Mouse (Mus musculus): ENCODE measurements around the gene Arhgef3.

The Arhgef3 gene

DNA sequence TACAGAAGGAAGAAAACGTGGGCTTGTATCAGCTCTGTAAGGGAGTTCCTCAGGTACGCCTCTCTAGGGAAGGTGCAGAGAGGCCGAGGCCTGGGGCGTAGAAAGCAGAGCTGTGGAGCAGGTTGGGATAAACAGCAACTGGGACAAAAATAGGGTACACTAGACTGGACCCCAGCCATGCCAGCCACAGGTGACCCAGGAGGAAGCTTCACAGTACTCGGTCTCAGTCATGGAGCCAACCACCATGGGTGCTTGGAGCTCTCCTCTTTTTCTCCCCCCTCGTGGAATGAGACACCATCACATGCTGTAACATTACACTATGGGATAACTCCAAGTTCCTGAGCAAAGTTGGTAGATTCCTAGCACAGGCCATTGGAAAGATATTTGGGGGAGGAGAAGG lies 201.0 kb downstream of the Arhgef3 start:
- DNase-seq (ENCODE audit: low spot score) = no peak

- no peak for DNase-seq (ENCODE audit: low spot score)
Observed at GRCm38 (mm10) chr14:27317146-27317545, 202.4 kb downstream of the Arhgef3 start.

- DNase-seq (ENCODE audit: low spot score) = no peak
Observed at GRCm38 (mm10) chr14:27319386-27319785, 204.7 kb downstream of the Arhgef3 start.

GRCm38 (mm10) chr14:27322041-27322440 lies 207.3 kb downstream of the Arhgef3 start:
- DNase-seq (ENCODE audit: low spot score) = no peak

GRCm38 (mm10) chr14:27324689-27325088 lies 210.0 kb downstream of the Arhgef3 start:
- DNase-seq (ENCODE audit: low spot score) = no peak

GRCm38 (mm10) chr14:27325537-27325936 lies 210.8 kb downstream of the Arhgef3 start:
- DNase-seq (ENCODE audit: low spot score) = no peak

- DNase-seq (ENCODE audit: low spot score) = no peak
Observed at GRCm38 (mm10) chr14:27327862-27328261, 213.2 kb downstream of the Arhgef3 start.

DNA sequence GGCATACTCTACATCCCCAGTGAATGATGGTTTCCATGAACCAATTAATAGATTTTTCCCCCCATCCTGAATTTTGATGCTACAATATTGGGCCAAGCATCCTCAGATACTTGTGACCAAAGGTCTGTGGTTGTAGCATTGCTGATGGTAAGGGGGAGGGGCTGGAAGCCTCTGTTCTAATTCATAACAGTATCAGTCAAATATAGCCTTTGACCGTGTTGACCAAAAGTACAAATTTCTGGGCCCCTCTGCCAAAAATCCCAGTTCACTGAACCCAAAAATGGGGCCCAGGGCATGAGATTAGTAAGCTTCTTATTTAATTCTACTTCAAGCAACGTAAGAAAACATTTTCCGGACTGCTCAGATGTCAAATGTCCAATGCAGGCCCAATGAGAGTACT lies 214.3 kb downstream of the Arhgef3 start:
- DNase-seq (ENCODE audit: low spot score) = no peak

DNA sequence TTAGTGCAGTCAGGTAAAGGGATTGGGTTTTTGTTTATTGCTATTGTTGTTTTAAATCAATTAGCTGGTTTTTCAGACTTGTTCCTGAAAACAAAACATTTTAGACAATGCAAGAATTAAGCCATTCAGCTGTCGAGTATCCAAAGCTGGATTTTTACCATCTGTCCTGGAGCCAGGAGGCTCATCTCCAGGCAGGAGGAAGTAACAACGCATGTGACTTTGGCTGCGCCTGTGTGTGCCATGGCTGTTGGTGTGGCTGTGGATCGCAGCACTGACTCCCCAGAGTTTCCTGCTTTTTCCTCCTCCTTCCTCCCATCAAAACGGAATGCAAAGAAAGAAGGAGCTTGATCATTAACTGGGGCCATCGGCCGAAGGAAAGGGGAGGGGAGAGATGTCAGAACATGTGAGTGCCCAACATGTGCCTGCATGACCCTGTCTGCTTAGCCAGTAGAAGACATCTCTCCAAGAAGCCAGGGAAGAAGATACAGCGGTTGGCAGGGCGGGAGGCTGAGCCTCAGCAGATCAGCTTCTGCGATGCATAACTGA lies 216.9 kb downstream of the Arhgef3 start:
- no peak for DNase-seq (ENCODE audit: low spot score)

DNA sequence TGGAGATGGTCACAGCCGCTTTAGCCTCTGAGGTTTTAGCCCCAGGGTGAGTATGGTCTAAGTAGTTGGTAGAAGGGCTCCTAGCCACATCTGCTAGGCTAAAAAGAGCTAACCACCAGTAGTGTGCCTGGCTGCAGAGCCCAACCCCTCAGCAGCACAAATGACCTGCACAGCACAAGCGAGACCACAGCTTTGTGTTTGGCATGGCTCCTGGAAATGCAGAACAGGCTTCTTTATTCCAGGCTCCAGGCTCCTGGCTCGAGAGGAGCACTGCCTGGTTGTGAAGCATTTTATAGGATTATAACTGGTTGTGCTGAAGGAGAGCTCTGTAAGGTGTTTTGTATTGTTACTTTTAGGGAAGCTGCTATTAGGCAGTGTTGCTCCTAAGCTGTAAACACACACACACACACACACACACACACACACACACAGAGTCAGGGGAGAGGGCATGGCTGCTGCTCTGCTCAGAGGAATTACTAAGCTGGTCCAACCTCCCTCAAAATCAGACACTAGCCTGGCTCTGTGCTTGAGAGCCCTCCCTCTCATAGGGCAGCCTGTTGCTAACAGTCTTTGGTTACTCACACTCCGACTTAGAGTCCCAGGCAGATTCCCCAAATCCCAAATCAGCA lies 217.8 kb downstream of the Arhgef3 start:
- no peak for DNase-seq (ENCODE audit: low spot score)

- DNase-seq (ENCODE audit: low spot score) = peak; percentile 83
Observed at GRCm38 (mm10) chr14:27335331-27336207, 220.9 kb downstream of the Arhgef3 start.

DNA sequence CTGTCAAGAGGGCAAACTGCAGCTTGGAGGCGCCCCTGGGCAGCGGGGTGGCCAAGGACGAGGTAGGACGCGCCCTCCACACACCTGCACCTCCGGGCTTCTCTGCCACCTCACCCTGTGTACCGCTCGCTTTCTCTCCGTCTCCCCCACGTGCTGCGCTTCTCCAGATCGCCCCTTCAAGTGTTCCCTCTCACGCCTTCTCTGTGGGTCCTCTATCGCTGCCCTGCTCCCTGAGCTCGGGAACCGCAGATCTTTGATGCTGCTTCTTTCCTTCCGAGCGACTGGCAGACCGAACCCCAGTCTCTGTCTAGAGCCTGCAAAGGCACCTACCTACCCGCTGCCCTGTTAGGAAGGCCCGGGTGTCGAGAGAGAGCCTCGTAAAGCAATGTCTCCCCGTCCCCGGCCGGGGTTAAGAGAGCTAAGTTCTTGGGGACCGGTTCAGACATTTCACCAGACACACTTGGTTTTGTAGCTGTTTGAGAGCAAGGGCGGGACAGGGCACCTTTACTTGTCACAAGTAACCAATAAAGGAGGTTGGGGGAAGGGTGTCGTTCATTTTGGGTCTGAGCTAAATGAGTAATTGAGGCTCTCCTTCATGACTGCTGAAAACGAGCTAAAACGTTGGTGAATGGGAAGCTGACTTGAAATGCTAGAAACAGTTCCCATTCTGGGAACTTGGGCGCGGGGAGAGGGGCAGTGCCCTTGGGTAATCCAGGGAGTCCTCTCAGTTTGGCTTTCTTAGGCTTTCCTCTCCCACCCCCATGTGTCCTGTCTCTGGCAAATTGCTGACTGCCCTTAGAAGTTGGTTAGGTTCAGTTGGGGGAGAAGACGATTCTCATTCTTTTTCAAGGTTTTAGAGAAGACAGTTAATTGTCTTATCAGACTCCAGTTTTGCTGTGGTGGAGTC lies 221.8 kb downstream of the Arhgef3 start:
- peak; percentile 42 for DNase-seq (ENCODE audit: low spot score)

- no peak for DNase-seq (ENCODE audit: low spot score)
Observed at GRCm38 (mm10) chr14:27337156-27337555, 222.5 kb downstream of the Arhgef3 start.

- DNase-seq (ENCODE audit: low spot score) = no peak
Observed at GRCm38 (mm10) chr14:27338034-27338708, 223.5 kb downstream of the Arhgef3 start.

GRCm38 (mm10) chr14:27340682-27341415 lies 226.2 kb downstream of the Arhgef3 start:
- no peak for DNase-seq (ENCODE audit: low spot score)

- DNase-seq (ENCODE audit: low spot score) = no peak
Observed at GRCm38 (mm10) chr14:27341486-27341885, 226.8 kb downstream of the Arhgef3 start.

- DNase-seq (ENCODE audit: low spot score) = no peak
Observed at GRCm38 (mm10) chr14:27342451-27342850, 227.8 kb downstream of the Arhgef3 start.

DNA sequence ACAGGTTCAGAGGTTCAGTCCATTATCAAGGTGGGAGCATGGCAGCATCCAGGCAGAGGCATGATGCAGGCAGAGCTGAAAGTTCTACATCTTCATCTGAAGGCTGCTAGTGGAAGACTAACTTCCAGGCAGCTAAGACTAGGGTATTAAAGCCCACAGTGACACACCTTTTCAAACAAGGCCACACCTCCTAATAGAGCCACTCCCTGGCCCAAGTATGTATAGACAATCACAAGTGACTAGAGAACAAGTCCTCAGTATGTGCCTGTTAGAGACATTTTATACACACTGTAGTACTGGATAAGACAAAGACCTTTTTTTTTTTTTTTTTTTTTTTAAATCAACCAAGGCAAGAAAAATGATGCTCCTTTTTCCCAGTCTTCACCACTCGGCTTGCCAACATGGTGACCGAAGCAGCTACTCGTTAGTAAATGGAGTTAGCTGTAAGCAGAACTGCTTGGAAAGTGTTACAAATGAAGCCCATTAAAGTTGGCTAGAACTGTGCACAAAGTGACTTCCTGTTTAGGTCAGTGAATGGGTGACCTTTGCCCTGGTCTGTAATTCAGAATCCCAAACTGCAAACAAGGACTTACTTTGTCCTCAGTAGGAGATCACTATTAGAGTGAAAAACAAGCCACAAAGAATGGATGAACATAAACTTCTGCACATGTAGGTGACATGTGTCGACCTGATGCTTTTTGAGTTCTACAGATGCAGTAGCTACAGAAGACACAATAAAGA lies 229.7 kb downstream of the Arhgef3 start:
- no peak for DNase-seq (ENCODE audit: low spot score)

- no peak for DNase-seq (ENCODE audit: low spot score)
Observed at GRCm38 (mm10) chr14:27345051-27345885, 230.6 kb downstream of the Arhgef3 start.
